Mouse (Mus musculus) lung, postnatal 0 days (tissue): Measurements from ENCODE around the gene Defb48. TPM values are rescaled to one million over a fixed set of nuclear protein-coding genes. Genes with fewer than 3 reads are reported as not detected.

ENCODE experiments used
- ATAC-seq: fragments of 200-750 bp; cut with Nextera tagmentation; 2 replicates; pipeline ENCODE4 v1.8.0; 2017; ENCODE audit warnings: moderate library complexity
- DNase-seq: peaks from one replicate; pipeline ENCODE4 v3.0.0-alpha.2; 2016; ENCODE audit warnings: low spot score
- H3K27ac ChIP-seq: fragments of 300-500 bp; sonication (generic); 2 replicates; pipeline ENCODE4 v1.5.1; 2014; ENCODE audit warnings: antibody characterized with exemption, mild to moderate bottlenecking, low read length, mixed read lengths
- H3K27me3 ChIP-seq: fragments of 300-500 bp; sonication (generic); replicated peaks from 2 replicates; pipeline ENCODE4 v1.6.1; 2014; ENCODE audit warnings: low read length, mixed read lengths; ENCODE audit not compliant: insufficient read depth
- H3K36me3 ChIP-seq: fragments of 300-500 bp; sonication (generic); 2 replicates; pipeline ENCODE4 v1.6.1; 2014; ENCODE audit warnings: low read length, mixed read lengths; ENCODE audit not compliant: insufficient read depth
- H3K4me1 ChIP-seq: fragments of 300-500 bp; sonication (generic); 2 replicates; pipeline ENCODE4 v1.6.1; 2014; ENCODE audit warnings: antibody characterized with exemption, low read depth, low read length, mixed read lengths; ENCODE audit not compliant: insufficient read depth
- H3K4me2 ChIP-seq: fragments of 300-500 bp; sonication (generic); replicated peaks from 2 replicates; pipeline ENCODE4 v1.6.1; 2014; ENCODE audit warnings: low read depth, mild to moderate bottlenecking, low read length, moderate library complexity, mixed read lengths
- H3K4me3 ChIP-seq: fragments of 300-500 bp; sonication (generic); 2 replicates; pipeline ENCODE4 v1.5.1; 2014; ENCODE audit warnings: low read depth, low read length
- H3K9ac ChIP-seq: fragments of 300-500 bp; sonication (generic); replicated peaks from 2 replicates; pipeline ENCODE4 v1.6.1; 2014; ENCODE audit warnings: low read depth, mild to moderate bottlenecking
- H3K9me3 ChIP-seq: fragments of 300-500 bp; sonication (generic); 2 replicates; pipeline ENCODE4 v1.6.1; 2016; ENCODE audit warnings: low read length, mixed read lengths
- CTCF ChIP-seq: IDR thresholded peaks from 2 replicates; pipeline ENCODE4 v1.5.1; 2016; ENCODE audit warnings: antibody characterized with exemption, mild to moderate bottlenecking
- EP300 ChIP-seq: IDR thresholded peaks from 2 replicates; pipeline ENCODE4 v1.6.1; 2016; ENCODE audit warnings: antibody characterized with exemption, mild to moderate bottlenecking, control low read depth
- WGBS: fragments of 180-500 bp; shearing (Covaris S2); extraction: QIAGEN DNeasy Blood & Tissue Kit; methylation state at CpG from one replicate; pipeline ENCODE4 v1.1.7; 2014; 5-methylcytosine and 5-hydroxymethylcytosine counted together
- polyA plus RNA-seq: library from polyadenylated mRNA; unstranded; fragments of >200 nt; fragmentation: Nextera tagmentation; extraction: Ambion mirVana; gene quantifications from 2 replicates; pipeline ENCODE4 v1.2.1, GENCODE M21; 2015

Defb48 gene
- polyA plus RNA-seq, 1 experiment from 2014 or later = not detected

- Histone ChIP-seq H3K4me2 (peak overlapping the region; percentile 49), H3K36me3 (no peaks in the 10 kb centered on the region), H3K27me3 (no peaks in the 10 kb centered on the region), H3K27ac (no peak overlapping the region), H3K4me3 (peak overlapping the region; percentile 16; the same call in 1 of the 2 replicates), H3K9me3 (no peaks in the 10 kb centered on the region), H3K4me1 (no peaks in the 10 kb centered on the region; the same call in 1 of the 2 replicates), H3K9ac (no peak overlapping the region)
- DNase-seq (peak; percentile 75), ATAC-seq (peak; percentile 55)
- TF ChIP-seq CTCF (no peak), EP300 (no peak)
- WGBS = 16% methylated on average over 15 of the region's 15 CpGs
Measured at GRCm38 (mm10) chr14:62965811-62966520, 18.3 kb downstream of the Defb48 start.

- no peaks in the 10 kb centered on the region for H3K36me3 ChIP-seq
- no peak overlapping the region for H3K27ac ChIP-seq
- H3K27me3 ChIP-seq = no peaks in the 10 kb centered on the region
- TF ChIP-seq EP300 (no peak), CTCF (peak; percentile 45)
- no peaks in the 10 kb centered on the region; the same call in 1 of the 2 replicates for H3K4me1 ChIP-seq
- 71% methylated on average over 5 of the region's 5 CpGs for WGBS
- H3K4me2 ChIP-seq = no peak overlapping the region
- DNase-seq = peak; percentile 5
- no peak overlapping the region for H3K9ac ChIP-seq
- ATAC-seq = no peak
- H3K9me3 ChIP-seq = no peaks in the 10 kb centered on the region
- no peak overlapping the region for H3K4me3 ChIP-seq
Measured at GRCm38 (mm10) chr14:62965342-62965741, 19.0 kb downstream of the Defb48 start.

- H3K27me3 ChIP-seq = no peaks in the 10 kb centered on the region
- H3K9me3 ChIP-seq = no peaks in the 10 kb centered on the region
- no peak overlapping the region for H3K27ac ChIP-seq
- H3K4me3 ChIP-seq = no peak overlapping the region
- no peaks in the 10 kb centered on the region for H3K36me3 ChIP-seq
- H3K4me2 ChIP-seq = no peak overlapping the region
- no peak overlapping the region for H3K9ac ChIP-seq
- no peak for ATAC-seq
- no peak for DNase-seq
- TF ChIP-seq EP300 (no peak), CTCF (no peak)
- 87% methylated on average over 4 of the region's 4 CpGs for WGBS
- H3K4me1 ChIP-seq = no peaks in the 10 kb centered on the region; the same call in 1 of the 2 replicates
Measured at GRCm38 (mm10) chr14:62963632-62964031, 20.7 kb downstream of the Defb48 start.

DNA sequence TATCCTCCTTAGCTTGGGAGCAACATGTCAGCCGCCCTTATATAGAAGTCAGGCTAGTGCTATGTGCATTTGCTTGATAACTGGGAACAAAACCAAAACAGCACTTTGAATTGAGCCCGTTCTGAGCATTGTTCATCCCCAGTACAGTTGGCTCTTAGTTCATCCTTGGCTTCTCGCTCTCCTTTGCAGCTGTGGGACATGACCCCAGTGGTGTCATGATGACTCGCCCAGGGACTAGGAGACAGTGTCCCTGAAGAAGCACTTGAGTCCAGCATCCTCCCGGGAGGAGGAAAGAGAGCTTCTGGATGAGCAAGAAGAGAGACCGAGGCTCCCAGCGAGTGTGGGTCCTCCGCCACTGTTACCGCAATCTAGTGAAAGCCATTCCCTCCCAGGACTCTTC is 28.2 kb downstream of the Defb48 start:
- Histone ChIP-seq H3K9me3 (no peaks in the 10 kb centered on the region), H3K4me1 (no peaks in the 10 kb centered on the region), H3K36me3 (peaks cover 13% of the 10 kb centered on the region; the same call in 1 of the 2 replicates), H3K4me2 (no peak overlapping the region), H3K27me3 (no peaks in the 10 kb centered on the region), H3K27ac (no peak overlapping the region), H3K4me3 (no peak overlapping the region), H3K9ac (no peak overlapping the region)
- DNase-seq (no peak), ATAC-seq (no peak)
- TF ChIP-seq EP300 (no peak), CTCF (no peak)
- 83% methylated on average over 9 of the region's 9 CpGs for WGBS

GRCm38 (mm10) chr14:62946794-62947193 is 37.5 kb downstream of the Defb48 start:
- Histone ChIP-seq H3K27ac (no peak overlapping the region), H3K27me3 (no peaks in the 10 kb centered on the region), H3K9ac (no peak overlapping the region), H3K4me1 (no peaks in the 10 kb centered on the region), H3K9me3 (no peaks in the 10 kb centered on the region), H3K36me3 (0 out of 2 replicates have a peak, but pooled peaks cover 13% of the 10 kb centered on the region), H3K4me2 (no peak overlapping the region), H3K4me3 (no peak overlapping the region)
- WGBS = 97% methylated on average over 3 of the region's 3 CpGs
- no peak for TF ChIP-seq CTCF
- no peak for TF ChIP-seq EP300
- ATAC-seq = no peak
- DNase-seq = no peak

DNA sequence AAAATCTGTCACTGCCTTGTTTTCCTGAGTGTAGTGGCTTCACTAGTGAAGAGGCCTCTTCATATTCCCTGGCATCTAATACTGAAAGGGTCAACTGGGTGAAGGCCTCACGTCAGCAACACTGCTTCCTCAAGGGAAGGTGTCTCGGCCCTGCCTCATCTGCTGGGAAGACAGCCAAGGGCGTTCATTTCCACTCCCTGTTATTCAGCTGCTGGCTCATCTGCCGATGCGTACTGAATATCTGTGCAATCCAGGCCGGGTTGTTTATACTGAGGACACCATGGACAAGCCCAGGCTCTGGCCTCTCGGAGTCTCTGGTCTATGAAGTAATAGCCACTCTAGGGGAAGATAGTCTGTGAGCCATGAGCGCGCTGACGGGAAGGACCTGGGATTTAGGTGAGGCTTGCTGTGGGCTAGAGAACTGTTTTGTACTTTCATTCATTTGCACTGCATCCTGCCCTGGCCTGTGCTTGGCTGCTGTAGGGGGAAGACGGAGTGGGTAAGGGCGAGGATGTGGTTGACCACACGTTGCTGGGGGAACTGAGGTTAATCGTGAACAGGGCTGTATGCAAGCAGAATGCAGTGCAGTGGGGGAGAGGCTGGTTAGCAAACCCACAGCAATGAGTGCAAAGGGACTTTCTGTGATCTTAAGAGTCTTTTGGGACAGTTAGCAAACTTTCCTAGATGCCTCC is 43.8 kb downstream of the Defb48 start:
- Histone ChIP-seq H3K36me3 (0 out of 2 replicates have a peak, but pooled peaks cover 5% of the 10 kb centered on the region), H3K4me2 (no peak overlapping the region), H3K9me3 (no peaks in the 10 kb centered on the region), H3K27ac (0 out of 2 replicates have a peak overlapping the region, but pooled peaks have one; percentile 26), H3K4me3 (no peak overlapping the region), H3K4me1 (no peaks in the 10 kb centered on the region), H3K27me3 (no peaks in the 10 kb centered on the region), H3K9ac (no peak overlapping the region)
- ATAC-seq = peak; percentile 89
- peak; percentile 77 for DNase-seq
- 57% methylated on average over 14 of the region's 14 CpGs for WGBS
- no peak for TF ChIP-seq CTCF
- TF ChIP-seq EP300 = peak; percentile 48; the same call in 1 of the 2 replicates
